Mouse (Mus musculus): ENCODE results near the gene Rnf217.

DNA sequence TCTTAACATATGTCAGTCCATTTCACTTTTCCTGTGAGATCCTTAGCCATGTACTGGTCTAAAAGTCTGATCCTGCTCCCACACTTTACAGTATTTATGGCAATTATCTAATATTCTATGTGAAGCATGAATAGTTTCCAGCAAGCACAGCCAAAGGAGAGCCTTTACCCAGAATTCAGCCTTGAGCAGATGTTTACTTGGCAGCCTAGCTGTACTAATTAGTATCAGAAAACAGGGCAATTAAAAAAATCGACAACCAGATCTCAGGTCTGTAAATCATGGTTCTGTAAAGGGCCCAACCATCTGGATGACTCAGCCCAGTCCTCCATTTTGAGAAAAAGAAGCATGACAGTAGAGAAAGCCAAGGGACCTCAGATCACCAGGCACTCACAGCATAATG, 57.6 kb downstream of the Rnf217 start:
- TF ChIP-seq CTCF (IDR thresholded peaks at IDR 0.05; ENCODE audit: low read depth, low read length) (no peak), POLR2A (IDR thresholded peaks at IDR 0.05; ENCODE audit: borderline replicate concordance, low read depth, low read length) (no peak)

Measured in bone marrow macrophage, adult 2 months (primary cell).